Mouse (Mus musculus): ENCODE results near the gene Arhgef10l. TPM values are rescaled to one million over a fixed set of nuclear protein-coding genes. Genes with fewer than 3 reads are reported as not detected.

Arhgef10l gene
- polyA plus RNA-seq, 1 experiment, result 0.12 TPM

GRCm38 (mm10) chr4:140525674-140526177 lies 140.1 kb downstream of the Arhgef10l start:
- Histone ChIP-seq H3K4me3 (replicated peaks) (no peak overlapping the region), H3K27me3 (ENCODE audit: control insufficient read depth) (no peaks in the 10 kb centered on the region), H3K36me3 (ENCODE audit: control insufficient read depth) (no peaks in the 10 kb centered on the region; the same call in 1 of the 2 replicates), H3K4me1 (ENCODE audit: control insufficient read depth) (no peaks in the 10 kb centered on the region), H3K9me3 (ENCODE audit: control insufficient read depth, low read length) (no peaks in the 10 kb centered on the region)
- TF ChIP-seq GATA1 (IDR thresholded peaks at IDR 0.05; ENCODE audit: low read length) (no peak), TAL1 (IDR thresholded peaks at IDR 0.05; ENCODE audit: low read length) (no peak)

GRCm38 (mm10) chr4:140524927-140525326 lies 140.9 kb downstream of the Arhgef10l start:
- Histone ChIP-seq H3K4me3 (replicated peaks) (no peak overlapping the region), H3K4me1 (ENCODE audit: control insufficient read depth) (no peaks in the 10 kb centered on the region), H3K27me3 (ENCODE audit: control insufficient read depth) (no peaks in the 10 kb centered on the region), H3K36me3 (ENCODE audit: control insufficient read depth) (no peaks in the 10 kb centered on the region; the same call in 1 of the 2 replicates), H3K9me3 (ENCODE audit: control insufficient read depth, low read length) (no peaks in the 10 kb centered on the region)
- TF ChIP-seq TAL1 (IDR thresholded peaks at IDR 0.05; ENCODE audit: low read length), result no peak
- no peak for TF ChIP-seq GATA1 (IDR thresholded peaks at IDR 0.05; ENCODE audit: low read length)

GRCm38 (mm10) chr4:140522873-140523272 lies 142.9 kb downstream of the Arhgef10l start:
- H3K27me3 ChIP-seq (ENCODE audit: control insufficient read depth), result no peaks in the 10 kb centered on the region
- H3K4me1 ChIP-seq (ENCODE audit: control insufficient read depth), result no peaks in the 10 kb centered on the region
- no peak for TF ChIP-seq GATA1 (IDR thresholded peaks at IDR 0.05; ENCODE audit: low read length)
- TF ChIP-seq TAL1 (IDR thresholded peaks at IDR 0.05; ENCODE audit: low read length), result no peak
- H3K4me3 ChIP-seq (replicated peaks), result no peak overlapping the region
- no peaks in the 10 kb centered on the region for H3K9me3 ChIP-seq (ENCODE audit: control insufficient read depth, low read length)
- no peaks in the 10 kb centered on the region; the same call in 1 of the 2 replicates for H3K36me3 ChIP-seq (ENCODE audit: control insufficient read depth)

- H3K27me3 ChIP-seq (ENCODE audit: control insufficient read depth), result no peaks in the 10 kb centered on the region
- TF ChIP-seq GATA1 (IDR thresholded peaks at IDR 0.05; ENCODE audit: low read length), result no peak
- TF ChIP-seq TAL1 (IDR thresholded peaks at IDR 0.05; ENCODE audit: low read length), result no peak
- no peaks in the 10 kb centered on the region; the same call in 1 of the 2 replicates for H3K36me3 ChIP-seq (ENCODE audit: control insufficient read depth)
- no peaks in the 10 kb centered on the region for H3K4me1 ChIP-seq (ENCODE audit: control insufficient read depth)
- H3K4me3 ChIP-seq (replicated peaks), result no peak overlapping the region
- no peaks in the 10 kb centered on the region for H3K9me3 ChIP-seq (ENCODE audit: control insufficient read depth, low read length)
Measured at GRCm38 (mm10) chr4:140520719-140521118, 145.1 kb downstream of the Arhgef10l start.

- TF ChIP-seq GATA1 (IDR thresholded peaks at IDR 0.05; ENCODE audit: low read length), result no peak
- TF ChIP-seq TAL1 (IDR thresholded peaks at IDR 0.05; ENCODE audit: low read length), result no peak
Measured at GRCm38 (mm10) chr4:140513797-140514196, 152.0 kb downstream of the Arhgef10l start.

GRCm38 (mm10) chr4:140509856-140510255 lies 156.0 kb downstream of the Arhgef10l start:
- Histone ChIP-seq H3K4me1 (ENCODE audit: control insufficient read depth) (no peaks in the 10 kb centered on the region), H3K36me3 (ENCODE audit: control insufficient read depth) (no peaks in the 10 kb centered on the region; the same call in 1 of the 2 replicates), H3K9me3 (ENCODE audit: control insufficient read depth, low read length) (peaks cover 7% of the 10 kb centered on the region), H3K27me3 (ENCODE audit: control insufficient read depth) (no peaks in the 10 kb centered on the region), H3K4me3 (replicated peaks) (no peak overlapping the region)
- TF ChIP-seq GATA1 (IDR thresholded peaks at IDR 0.05; ENCODE audit: low read length) (no peak), TAL1 (IDR thresholded peaks at IDR 0.05; ENCODE audit: low read length) (no peak)

More at GRCm38 (mm10) chr4:140513797-140514196, 152.0 kb downstream of the Arhgef10l start:
- no peak overlapping the region for H3K4me3 ChIP-seq (replicated peaks)
- peaks cover 7% of the 10 kb centered on the region for H3K9me3 ChIP-seq (ENCODE audit: control insufficient read depth, low read length)
- H3K4me1 ChIP-seq (ENCODE audit: control insufficient read depth), result no peaks in the 10 kb centered on the region
- H3K36me3 ChIP-seq (ENCODE audit: control insufficient read depth), result no peaks in the 10 kb centered on the region; the same call in 1 of the 2 replicates
- H3K27me3 ChIP-seq (ENCODE audit: control insufficient read depth), result no peaks in the 10 kb centered on the region

- H3K9me3 ChIP-seq (ENCODE audit: control insufficient read depth, low read length), result peaks cover 7% of the 10 kb centered on the region
- TF ChIP-seq TAL1 (IDR thresholded peaks at IDR 0.05; ENCODE audit: low read length) (no peak), GATA1 (IDR thresholded peaks at IDR 0.05; ENCODE audit: low read length) (no peak)
- H3K4me1 ChIP-seq (ENCODE audit: control insufficient read depth), result no peaks in the 10 kb centered on the region
- no peaks in the 10 kb centered on the region for H3K36me3 ChIP-seq (ENCODE audit: control insufficient read depth)
- H3K27me3 ChIP-seq (ENCODE audit: control insufficient read depth), result no peaks in the 10 kb centered on the region
- no peak overlapping the region for H3K4me3 ChIP-seq (replicated peaks)
Measured at GRCm38 (mm10) chr4:140507172-140507714, 158.6 kb downstream of the Arhgef10l start.

GRCm38 (mm10) chr4:140505608-140506002 lies 160.2 kb downstream of the Arhgef10l start:
- Histone ChIP-seq H3K27me3 (ENCODE audit: control insufficient read depth) (no peaks in the 10 kb centered on the region), H3K4me3 (replicated peaks) (no peak overlapping the region), H3K36me3 (ENCODE audit: control insufficient read depth) (no peaks in the 10 kb centered on the region), H3K9me3 (ENCODE audit: control insufficient read depth, low read length) (peaks cover 7% of the 10 kb centered on the region), H3K4me1 (ENCODE audit: control insufficient read depth) (no peaks in the 10 kb centered on the region)
- TF ChIP-seq TAL1 (IDR thresholded peaks at IDR 0.05; ENCODE audit: low read length) (no peak), GATA1 (IDR thresholded peaks at IDR 0.05; ENCODE audit: low read length) (no peak)

GRCm38 (mm10) chr4:140504921-140505607 lies 160.7 kb downstream of the Arhgef10l start:
- Histone ChIP-seq H3K27me3 (ENCODE audit: control insufficient read depth) (no peaks in the 10 kb centered on the region), H3K4me3 (replicated peaks) (no peak overlapping the region), H3K9me3 (ENCODE audit: control insufficient read depth, low read length) (peaks cover 7% of the 10 kb centered on the region), H3K4me1 (ENCODE audit: control insufficient read depth) (no peaks in the 10 kb centered on the region), H3K36me3 (ENCODE audit: control insufficient read depth) (no peaks in the 10 kb centered on the region)
- TF ChIP-seq GATA1 (IDR thresholded peaks at IDR 0.05; ENCODE audit: low read length) (no peak), TAL1 (IDR thresholded peaks at IDR 0.05; ENCODE audit: low read length) (no peak)

Data from erythroblast, embryonic 14.5 days (primary cell).